Mouse (Mus musculus): Measurements from ENCODE around the gene Zfp827. TPM values are rescaled to one million over a fixed set of nuclear protein-coding genes. Genes with fewer than 3 reads are reported as not detected.

Zfp827 gene
- total and polyA plus RNA-seq, 3 experiments = 3.1 to 19.3 (median 3.2) TPM

GRCm38 (mm10) chr8:79111461-79111860 is 83.2 kb downstream of the Zfp827 start:
- Histone ChIP-seq H3K9me3 (replicated peaks) (no peaks in the 10 kb centered on the region), H3K4me3 (ENCODE audit: low read depth, low read length) (no peak overlapping the region), H3K36me3 (replicated peaks) (peaks cover 66% of the 10 kb centered on the region), H3K27me3 (ENCODE audit: insufficient read depth, low read length) (no peaks in the 10 kb centered on the region), H3K4me1 (ENCODE audit: insufficient read depth, low read depth, low read length) (peaks cover 17% of the 10 kb centered on the region)
- no peak for TF ChIP-seq GATA1 (IDR thresholded peaks at IDR 0.05; ENCODE audit: borderline replicate concordance, low read length)
- no peak for TF ChIP-seq TAL1 (conservative IDR thresholded peaks at IDR 0.05; ENCODE audit: low read depth, low read length)
- no peak for TF ChIP-seq GATA2 (IDR thresholded peaks at IDR 0.05; ENCODE audit: borderline replicate concordance, low read depth, low read length)
- no peak for TF ChIP-seq POLR2AphosphoS5 (IDR thresholded peaks at IDR 0.05; ENCODE audit: insufficient replicate concordance, low read depth, low read length)
- no peak for TF ChIP-seq CTCF (IDR thresholded peaks at IDR 0.05; ENCODE audit: low read depth, low read length)
- no peak for DNase-seq (ENCODE audit: low spot score)
- ATAC-seq (ENCODE audit: extremely low read depth, insufficient number of reproducible peaks, low FRiP score, poor library complexity, severe bottlenecking) = no peak

DNA sequence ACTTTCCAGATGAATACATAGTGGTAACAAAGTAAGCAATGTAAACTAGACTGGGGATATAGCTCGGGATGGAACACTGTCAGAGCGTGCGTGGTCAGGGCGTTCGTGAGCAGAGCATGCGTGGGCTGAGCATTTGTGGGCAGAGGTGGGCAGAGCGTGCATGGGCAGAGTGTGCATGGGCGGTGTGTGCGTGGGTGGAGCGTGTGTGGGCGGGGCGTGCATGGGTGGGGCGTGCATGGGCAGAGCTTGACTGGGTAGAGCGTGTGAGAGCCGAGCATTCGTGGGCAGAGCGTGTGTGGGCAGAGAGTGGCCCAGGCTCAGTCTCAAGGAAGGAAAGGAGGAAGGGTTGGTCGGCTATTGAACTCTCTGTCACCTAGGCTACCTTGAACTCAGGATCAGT is 84.2 kb downstream of the Zfp827 start:
- peak overlapping the region; percentile 48; the same call in 1 of the 2 replicates for H3K4me3 ChIP-seq (ENCODE audit: low read depth, low read length)
- TF ChIP-seq GATA2 (IDR thresholded peaks at IDR 0.05; ENCODE audit: borderline replicate concordance, low read depth, low read length) = no peak
- no peak for TF ChIP-seq POLR2AphosphoS5 (IDR thresholded peaks at IDR 0.05; ENCODE audit: insufficient replicate concordance, low read depth, low read length)
- TF ChIP-seq CTCF (IDR thresholded peaks at IDR 0.05; ENCODE audit: low read depth, low read length) = no peak
- TF ChIP-seq GATA1 (IDR thresholded peaks at IDR 0.05; ENCODE audit: borderline replicate concordance, low read length) = no peak
- no peak for TF ChIP-seq TAL1 (conservative IDR thresholded peaks at IDR 0.05; ENCODE audit: low read depth, low read length)
- ATAC-seq (ENCODE audit: extremely low read depth, insufficient number of reproducible peaks, low FRiP score, poor library complexity, severe bottlenecking) (no peak), DNase-seq (ENCODE audit: low spot score) (no peak)
- no peaks in the 10 kb centered on the region for H3K9me3 ChIP-seq (replicated peaks)
- no peaks in the 10 kb centered on the region for H3K27me3 ChIP-seq (ENCODE audit: insufficient read depth, low read length)
- peaks cover 64% of the 10 kb centered on the region for H3K36me3 ChIP-seq (replicated peaks)
- H3K4me1 ChIP-seq (ENCODE audit: insufficient read depth, low read depth, low read length) = peaks cover 17% of the 10 kb centered on the region

DNA sequence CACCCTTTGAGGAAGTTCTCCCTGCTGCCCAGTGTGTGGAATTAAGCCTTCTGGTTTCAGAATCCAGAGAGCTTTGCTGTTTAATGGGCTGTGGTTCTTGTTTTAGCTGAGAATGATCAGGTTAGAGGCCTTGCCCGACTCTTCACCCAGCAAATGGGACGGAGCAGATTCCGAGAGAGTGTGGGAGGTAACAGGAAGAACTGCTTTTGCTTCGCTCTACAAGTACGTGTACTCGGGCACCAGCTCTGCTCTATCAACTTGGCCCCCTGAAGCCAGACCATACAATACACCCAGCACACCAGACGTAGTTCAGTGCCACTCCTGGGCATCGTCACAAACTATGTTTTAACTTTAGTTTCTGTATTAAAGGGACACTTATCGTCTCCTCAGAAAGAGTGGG is 85.3 kb downstream of the Zfp827 start:
- Histone ChIP-seq H3K27me3 (ENCODE audit: insufficient read depth, low read length) (no peaks in the 10 kb centered on the region), H3K36me3 (replicated peaks) (peaks cover 72% of the 10 kb centered on the region), H3K4me1 (ENCODE audit: insufficient read depth, low read depth, low read length) (peaks cover 17% of the 10 kb centered on the region), H3K4me3 (ENCODE audit: low read depth, low read length) (no peak overlapping the region), H3K9me3 (replicated peaks) (no peaks in the 10 kb centered on the region)
- ATAC-seq (ENCODE audit: extremely low read depth, insufficient number of reproducible peaks, low FRiP score, poor library complexity, severe bottlenecking) = no peak
- TF ChIP-seq POLR2AphosphoS5 (IDR thresholded peaks at IDR 0.05; ENCODE audit: insufficient replicate concordance, low read depth, low read length) = no peak
- no peak for DNase-seq (ENCODE audit: low spot score)

GRCm38 (mm10) chr8:79114561-79114960 is 86.3 kb downstream of the Zfp827 start:
- no peaks in the 10 kb centered on the region for H3K9me3 ChIP-seq (replicated peaks)
- no peaks in the 10 kb centered on the region for H3K27me3 ChIP-seq (ENCODE audit: insufficient read depth, low read length)
- DNase-seq (ENCODE audit: low spot score) (no peak), ATAC-seq (ENCODE audit: extremely low read depth, insufficient number of reproducible peaks, low FRiP score, poor library complexity, severe bottlenecking) (no peak)
- H3K4me1 ChIP-seq (ENCODE audit: insufficient read depth, low read depth, low read length) = peaks cover 14% of the 10 kb centered on the region
- H3K4me3 ChIP-seq (ENCODE audit: low read depth, low read length) = no peak overlapping the region
- no peak for TF ChIP-seq TAL1 (conservative IDR thresholded peaks at IDR 0.05; ENCODE audit: low read depth, low read length)
- TF ChIP-seq GATA1 (IDR thresholded peaks at IDR 0.05; ENCODE audit: borderline replicate concordance, low read length) = no peak
- no peak for TF ChIP-seq POLR2AphosphoS5 (IDR thresholded peaks at IDR 0.05; ENCODE audit: insufficient replicate concordance, low read depth, low read length)
- TF ChIP-seq CTCF (IDR thresholded peaks at IDR 0.05; ENCODE audit: low read depth, low read length) = no peak
- no peak for TF ChIP-seq GATA2 (IDR thresholded peaks at IDR 0.05; ENCODE audit: borderline replicate concordance, low read depth, low read length)
- H3K36me3 ChIP-seq (replicated peaks) = peaks cover 75% of the 10 kb centered on the region

DNA sequence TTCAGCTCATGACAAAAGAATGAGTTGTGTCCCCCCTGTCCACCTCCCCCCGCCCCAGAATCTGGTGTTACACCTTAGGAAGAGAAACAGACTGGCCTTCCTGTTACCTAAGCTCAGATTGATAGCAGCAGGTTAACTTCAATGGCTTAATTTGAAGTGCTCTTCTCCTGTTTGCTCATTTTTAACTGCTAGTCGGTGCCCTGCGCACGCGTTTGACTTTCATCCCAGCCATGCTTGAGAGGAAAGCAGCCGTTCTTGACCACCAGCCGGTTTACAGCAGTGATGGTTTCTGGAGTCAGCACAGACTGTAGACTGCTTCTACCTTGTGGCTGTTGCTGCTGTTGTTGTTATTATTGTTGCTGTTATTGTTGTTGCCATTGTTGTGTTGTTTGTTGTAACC is 88.2 kb downstream of the Zfp827 start:
- H3K27me3 ChIP-seq (ENCODE audit: insufficient read depth, low read length) = no peaks in the 10 kb centered on the region
- ATAC-seq (ENCODE audit: extremely low read depth, insufficient number of reproducible peaks, low FRiP score, poor library complexity, severe bottlenecking) = no peak
- peaks cover 14% of the 10 kb centered on the region for H3K4me1 ChIP-seq (ENCODE audit: insufficient read depth, low read depth, low read length)
- no peaks in the 10 kb centered on the region for H3K9me3 ChIP-seq (replicated peaks)
- no peak overlapping the region for H3K4me3 ChIP-seq (ENCODE audit: low read depth, low read length)
- no peak for DNase-seq (ENCODE audit: low spot score)
- H3K36me3 ChIP-seq (replicated peaks) = peaks cover 83% of the 10 kb centered on the region
- TF ChIP-seq POLR2AphosphoS5 (IDR thresholded peaks at IDR 0.05; ENCODE audit: insufficient replicate concordance, low read depth, low read length) (no peak), TAL1 (conservative IDR thresholded peaks at IDR 0.05; ENCODE audit: low read depth, low read length) (no peak), CTCF (IDR thresholded peaks at IDR 0.05; ENCODE audit: low read depth, low read length) (no peak), GATA2 (IDR thresholded peaks at IDR 0.05; ENCODE audit: borderline replicate concordance, low read depth, low read length) (no peak), GATA1 (IDR thresholded peaks at IDR 0.05; ENCODE audit: borderline replicate concordance, low read length) (no peak)

GRCm38 (mm10) chr8:79117711-79118110 is 89.5 kb downstream of the Zfp827 start:
- Histone ChIP-seq H3K4me3 (ENCODE audit: low read depth, low read length) (no peak overlapping the region), H3K4me1 (ENCODE audit: insufficient read depth, low read depth, low read length) (peaks cover 5% of the 10 kb centered on the region), H3K9me3 (replicated peaks) (no peaks in the 10 kb centered on the region), H3K36me3 (replicated peaks) (peaks cover 82% of the 10 kb centered on the region), H3K27me3 (ENCODE audit: insufficient read depth, low read length) (no peaks in the 10 kb centered on the region)
- ATAC-seq (ENCODE audit: extremely low read depth, insufficient number of reproducible peaks, low FRiP score, poor library complexity, severe bottlenecking) (no peak), DNase-seq (ENCODE audit: low spot score) (no peak)
- no peak for TF ChIP-seq GATA2 (IDR thresholded peaks at IDR 0.05; ENCODE audit: borderline replicate concordance, low read depth, low read length)
- TF ChIP-seq TAL1 (conservative IDR thresholded peaks at IDR 0.05; ENCODE audit: low read depth, low read length) = no peak
- no peak for TF ChIP-seq CTCF (IDR thresholded peaks at IDR 0.05; ENCODE audit: low read depth, low read length)
- no peak for TF ChIP-seq GATA1 (IDR thresholded peaks at IDR 0.05; ENCODE audit: borderline replicate concordance, low read length)
- TF ChIP-seq POLR2AphosphoS5 (IDR thresholded peaks at IDR 0.05; ENCODE audit: insufficient replicate concordance, low read depth, low read length) = no peak

- H3K4me1 ChIP-seq (ENCODE audit: insufficient read depth, low read depth, low read length) = no peaks in the 10 kb centered on the region
- no peak for ATAC-seq (ENCODE audit: extremely low read depth, insufficient number of reproducible peaks, low FRiP score, poor library complexity, severe bottlenecking)
Measured at GRCm38 (mm10) chr8:79121614-79122013, 93.4 kb downstream of the Zfp827 start.

More at GRCm38 (mm10) chr8:79121614-79122013, 93.4 kb downstream of the Zfp827 start:
- no peaks in the 10 kb centered on the region for H3K27me3 ChIP-seq (ENCODE audit: insufficient read depth, low read length)
- no peaks in the 10 kb centered on the region for H3K9me3 ChIP-seq (replicated peaks)
- TF ChIP-seq TAL1 (conservative IDR thresholded peaks at IDR 0.05; ENCODE audit: low read depth, low read length) (no peak), POLR2AphosphoS5 (IDR thresholded peaks at IDR 0.05; ENCODE audit: insufficient replicate concordance, low read depth, low read length) (no peak), GATA2 (IDR thresholded peaks at IDR 0.05; ENCODE audit: borderline replicate concordance, low read depth, low read length) (no peak), CTCF (IDR thresholded peaks at IDR 0.05; ENCODE audit: low read depth, low read length) (no peak), GATA1 (IDR thresholded peaks at IDR 0.05; ENCODE audit: borderline replicate concordance, low read length) (no peak)
- H3K36me3 ChIP-seq (replicated peaks) = peaks cover 77% of the 10 kb centered on the region
- H3K4me3 ChIP-seq (ENCODE audit: low read depth, low read length) = no peak overlapping the region
- DNase-seq (ENCODE audit: low spot score) = no peak

All from G1E (cell line).